Mouse (Mus musculus): ENCODE data around the gene Tmem184b. TPM values are rescaled to one million over a fixed set of nuclear protein-coding genes. Genes with fewer than 3 reads are reported as not detected.

Tmem184b gene
- polyA plus RNA-seq (2012; rRNA removed; ENCODE audit: low replicate concordance), result 160 and 189 TPM in 2 replicates

GRCm38 (mm10) chr15:79402836-79403762, at the start of gene Tmem184b:
TSS of gene Tmem184b (minus strand) at chr15:79403569.

GRCm38 (mm10) chr15:79346051-79346793, 57.1 kb downstream of the Tmem184b start, which contains the start of gene Maff:
TSS of gene Maff (plus strand) at chr15:79346621.

GRCm38 (mm10) chr15:79328058-79328938, 75.1 kb downstream of the Tmem184b start, which contains the start of gene Pla2g6:
TSS of gene Pla2g6 (minus strand) at chr15:79328390.

Other genes with a start within 250 kb of the Tmem184b start
- 1.9 and 2.1 TPM in 2 replicates for gene Sox10, start 238.3 kb downstream of the Tmem184b start, polyA plus RNA-seq (2012; rRNA removed; ENCODE audit: low replicate concordance)
- 26.0 and 37.5 TPM in 2 replicates for gene Pick1, start 174.4 kb downstream of the Tmem184b start, polyA plus RNA-seq (2012; rRNA removed; ENCODE audit: low replicate concordance)
- 0.26 TPM in 1 of 2 replicates, not detected in the other for gene Gm49486, start 174.2 kb downstream of the Tmem184b start, polyA plus RNA-seq (2012; rRNA removed; ENCODE audit: low replicate concordance)
- gene Slc16a8, start 148.8 kb downstream of the Tmem184b start, polyA plus RNA-seq (2012; rRNA removed; ENCODE audit: low replicate concordance), result 0.26 and 0.27 TPM in 2 replicates
- 1.2 and 5.1 TPM in 2 replicates for gene Baiap2l2, start 118.0 kb downstream of the Tmem184b start, polyA plus RNA-seq (2012; rRNA removed; ENCODE audit: low replicate concordance)
- 42.6 and 65.2 TPM in 2 replicates for gene Pla2g6, start 75.2 kb downstream of the Tmem184b start, polyA plus RNA-seq (2012; rRNA removed; ENCODE audit: low replicate concordance)
- gene Maff, start 56.9 kb downstream of the Tmem184b start, polyA plus RNA-seq (2012; rRNA removed; ENCODE audit: low replicate concordance), result 2.5 and 3.7 TPM in 2 replicates
- gene Csnk1e, start 52.0 kb upstream of the Tmem184b start, polyA plus RNA-seq (2012; rRNA removed; ENCODE audit: low replicate concordance), result 93.9 and 123 TPM in 2 replicates
- gene Kcnj4, start 101.7 kb upstream of the Tmem184b start, polyA plus RNA-seq (2012; rRNA removed; ENCODE audit: low replicate concordance), result 0.28 TPM in 1 of 2 replicates, not detected in the other
- 24.8 and 101 TPM in 2 replicates for gene Kdelr3, start 112.8 kb upstream of the Tmem184b start, polyA plus RNA-seq (2012; rRNA removed; ENCODE audit: low replicate concordance)
- 267 and 361 TPM in 2 replicates for gene Ddx17, start 143.2 kb upstream of the Tmem184b start, polyA plus RNA-seq (2012; rRNA removed; ENCODE audit: low replicate concordance)
- 0.11 and 0.93 TPM in 2 replicates for gene Dmc1, start 201.5 kb upstream of the Tmem184b start, polyA plus RNA-seq (2012; rRNA removed; ENCODE audit: low replicate concordance)

Data from subcutaneous adipose tissue, adult 2 months (tissue).